Mouse (Mus musculus) ZHBTc4 (cell line): ENCODE measurements at regions not wholly inside any gene's neighbourhood (a gene's known extent, or its start where the extent isn't known, plus 50 kb on each side); places are given as distances from the start of the nearest gene placed in this dataset.
A peak's percentile ranks its signal among the peaks of the same experiment; 100 is the strongest.

ENCODE experiments used
- DNase-seq: peaks from one replicate; pipeline ENCODE4 v3.0.0-alpha.2; 2011; ENCODE audit warnings: low read depth, low spot score

- no peak for DNase-seq
Measured at GRCm38 (mm10) chr4:124446615-124447014, 164.0 kb downstream of the 3100002H09Rik start.

- DNase-seq = no peak
Measured at GRCm38 (mm10) chr4:124443613-124444108, 166.9 kb downstream of the 3100002H09Rik start.

DNA sequence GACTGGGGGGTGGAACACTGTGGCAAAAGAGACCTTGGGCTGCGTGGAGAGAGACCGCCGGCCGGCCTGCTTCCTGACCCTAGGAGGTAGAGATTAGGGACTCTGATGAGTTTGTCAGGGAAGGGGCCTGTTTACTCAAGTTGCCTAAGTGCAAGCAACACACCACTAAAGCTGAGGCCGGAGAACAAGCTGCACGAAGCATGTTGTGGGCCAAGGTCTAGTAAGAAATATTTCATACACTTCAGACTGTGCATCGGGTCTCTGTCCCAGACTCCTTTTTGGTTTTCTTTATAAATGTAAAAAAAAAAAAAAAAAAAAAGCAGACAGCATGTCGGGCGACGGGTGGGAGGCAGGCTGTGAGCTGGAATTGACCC lies 167.5 kb downstream of the 3100002H09Rik start:
- no peak for DNase-seq

GRCm38 (mm10) chr4:124442491-124443129 lies 168.0 kb downstream of the 3100002H09Rik start:
- DNase-seq = no peak

GRCm38 (mm10) chr4:124441737-124442487 lies 168.7 kb downstream of the 3100002H09Rik start:
- no peak for DNase-seq

GRCm38 (mm10) chr4:124435040-124435434 lies 175.6 kb downstream of the 3100002H09Rik start:
- DNase-seq = no peak

DNA sequence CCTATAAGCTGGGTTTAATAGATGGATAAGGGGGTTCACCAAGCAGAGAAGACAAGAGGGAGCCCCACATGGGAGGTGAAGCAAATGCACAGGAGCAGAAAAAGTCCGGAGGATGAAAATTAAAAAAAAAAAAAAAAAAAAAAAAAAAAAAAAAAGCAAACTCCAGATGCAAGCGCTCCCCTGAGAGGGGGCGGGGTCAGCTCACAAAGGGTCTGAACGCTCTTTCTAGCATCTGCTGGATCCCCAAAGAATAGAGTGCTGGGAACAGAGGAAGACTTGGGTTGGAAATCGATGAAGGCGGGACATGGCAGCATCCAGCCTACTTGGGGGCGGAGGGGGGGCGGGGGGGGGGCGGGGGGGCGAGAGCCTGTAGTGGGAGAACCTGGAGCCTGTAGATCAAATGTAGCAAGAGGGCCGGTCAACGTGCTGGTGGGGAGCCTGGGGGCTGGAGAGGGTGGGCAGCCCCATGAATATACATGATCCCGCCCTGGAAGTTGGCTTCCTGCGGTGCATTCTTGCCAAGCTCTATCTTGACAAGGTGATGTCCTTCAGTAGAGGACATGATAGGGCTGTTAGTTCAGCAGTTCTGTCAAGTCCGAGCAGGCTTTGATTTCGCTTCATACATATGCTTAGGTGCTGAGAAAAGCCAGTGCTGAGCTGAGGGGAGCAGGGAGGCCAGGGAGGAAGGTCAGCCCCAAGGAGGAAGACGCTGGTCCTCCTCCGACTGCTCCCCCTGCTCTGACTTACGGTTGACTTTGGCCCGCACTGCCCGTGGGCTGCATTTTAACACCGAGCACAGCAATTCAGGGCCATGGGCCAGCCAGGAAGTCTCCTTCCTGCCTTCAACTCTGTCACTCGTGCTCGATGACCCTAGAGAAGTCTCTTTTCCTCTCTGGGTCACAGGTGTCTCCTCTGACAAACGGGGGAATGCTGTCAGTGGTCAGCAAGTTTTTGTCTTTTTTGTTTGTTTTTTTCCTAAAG lies 176.3 kb downstream of the 3100002H09Rik start:
- peak; percentile 70 for DNase-seq

DNA sequence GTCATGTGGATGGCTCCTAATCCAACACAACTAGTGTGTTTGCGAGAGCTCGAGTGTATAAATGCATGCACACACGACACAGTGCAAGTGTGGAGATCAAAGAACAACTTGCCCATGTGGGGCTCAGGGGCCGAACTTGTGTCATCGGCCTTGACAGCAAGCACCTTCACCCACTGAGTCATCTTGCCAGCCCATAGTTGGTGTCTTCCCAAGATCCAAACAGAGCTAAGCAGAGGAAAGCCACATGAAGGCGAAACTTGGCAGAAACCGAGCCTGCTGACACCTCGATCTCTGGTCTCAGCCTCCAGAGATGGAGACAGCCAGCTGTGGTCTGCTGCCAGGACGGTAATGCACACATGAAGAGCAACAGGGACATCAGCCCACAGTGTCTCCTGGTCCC lies 177.1 kb downstream of the 3100002H09Rik start:
- no peak for DNase-seq

- DNase-seq = no peak
Measured at GRCm38 (mm10) chr4:124431193-124431592, 179.4 kb downstream of the 3100002H09Rik start.

- no peak for DNase-seq
Measured at GRCm38 (mm10) chr4:124428844-124429243, 181.8 kb downstream of the 3100002H09Rik start.

- no peak for DNase-seq
Measured at GRCm38 (mm10) chr4:124422406-124422805, 188.2 kb downstream of the 3100002H09Rik start.

GRCm38 (mm10) chr4:124418431-124418830 lies 192.2 kb downstream of the 3100002H09Rik start:
- no peak for DNase-seq

DNA sequence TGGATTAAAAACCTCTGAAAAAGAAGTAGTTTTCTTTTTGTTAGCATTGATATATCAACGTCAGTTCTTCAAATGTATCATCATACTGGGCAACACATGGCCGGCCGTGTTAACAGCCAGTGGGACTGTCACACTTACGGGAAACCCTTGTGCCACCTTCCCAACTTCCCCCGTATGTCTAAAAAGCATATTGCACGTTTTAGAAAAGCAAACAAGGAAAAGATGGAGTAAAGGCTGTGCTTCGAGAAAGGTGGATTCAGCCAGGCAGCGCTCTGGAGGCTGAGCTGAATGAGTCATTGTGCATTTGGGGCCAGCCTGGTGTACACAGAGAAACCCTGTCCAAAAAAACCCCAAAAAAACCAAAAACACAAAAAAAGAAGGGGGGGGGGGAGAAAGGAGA lies 193.4 kb downstream of the 3100002H09Rik start:
- no peak for DNase-seq

DNA sequence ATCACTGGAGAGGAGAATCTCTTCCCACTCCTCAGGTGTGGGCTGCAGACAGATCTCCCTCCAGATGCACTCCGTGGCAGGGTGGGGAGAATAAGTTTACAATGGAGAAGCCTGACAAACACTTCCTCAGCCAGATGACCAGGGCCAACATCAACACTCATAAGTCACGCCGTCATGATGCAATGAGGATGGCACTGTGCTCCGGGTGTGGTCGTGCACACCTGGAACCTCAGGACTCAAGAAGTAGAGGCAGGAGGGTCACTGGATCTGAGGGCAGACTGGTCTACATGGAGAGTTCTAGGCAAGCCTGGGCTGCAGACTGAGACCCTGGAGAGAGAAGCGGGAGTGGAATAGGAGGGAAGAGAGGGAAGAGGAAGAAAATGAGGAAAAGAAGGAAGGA lies 194.3 kb downstream of the 3100002H09Rik start:
- DNase-seq = no peak

DNA sequence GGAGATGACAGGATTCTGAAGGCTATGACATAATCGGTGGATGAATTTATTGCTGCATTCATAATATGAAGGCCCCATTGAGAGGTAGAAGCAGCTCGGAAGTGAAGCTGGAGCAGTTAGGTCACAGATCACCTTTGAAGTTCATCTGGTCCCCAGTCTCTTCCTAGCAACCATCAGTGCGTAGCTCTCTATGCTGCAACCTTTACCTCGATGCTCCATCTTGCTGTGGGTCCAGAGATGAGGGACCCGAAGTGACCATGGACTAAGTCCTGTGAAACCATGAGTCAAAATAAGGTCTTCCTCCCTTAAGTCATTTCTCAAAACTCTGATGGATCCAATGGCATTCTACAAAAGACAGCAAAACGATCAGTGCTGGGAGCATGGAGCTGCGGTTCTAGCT lies 196.2 kb downstream of the 3100002H09Rik start:
- no peak for DNase-seq

- DNase-seq = no peak
Measured at GRCm38 (mm10) chr4:124409279-124409678, 201.3 kb downstream of the 3100002H09Rik start.

GRCm38 (mm10) chr4:124402075-124402474 lies 208.5 kb downstream of the 3100002H09Rik start:
- no peak for DNase-seq

DNA sequence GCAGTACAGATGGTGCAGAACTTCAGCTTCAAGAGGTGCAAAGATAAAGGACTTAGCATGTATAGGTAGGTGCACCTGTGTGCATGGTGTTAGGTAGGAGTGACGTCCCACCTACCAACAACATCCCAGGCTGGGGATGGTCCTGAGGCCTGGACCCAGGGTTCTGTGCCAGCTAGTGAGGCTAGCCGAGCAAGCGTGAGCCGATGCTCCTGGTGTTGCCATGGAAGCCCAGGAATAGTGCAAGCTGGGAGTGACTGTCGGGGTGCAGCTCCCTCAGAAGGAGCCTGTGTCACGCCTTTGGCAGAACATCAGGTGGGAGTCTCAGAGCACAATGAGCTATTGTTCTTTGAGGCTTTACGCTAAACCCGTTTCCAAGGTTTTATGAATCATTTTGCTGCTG lies 209.9 kb downstream of the 3100002H09Rik start:
- DNase-seq = no peak

- no peak for DNase-seq
Measured at GRCm38 (mm10) chr4:124400136-124400675, 210.4 kb downstream of the 3100002H09Rik start.

- peak; percentile 51 for DNase-seq
Measured at GRCm38 (mm10) chr4:124398354-124398753, 212.2 kb downstream of the 3100002H09Rik start.

- peak; percentile 64 for DNase-seq
Measured at GRCm38 (mm10) chr4:124396566-124397283, 213.9 kb downstream of the 3100002H09Rik start.
